Mouse (Mus musculus): ENCODE data around the gene Aox2.

Aox2 gene

DNA sequence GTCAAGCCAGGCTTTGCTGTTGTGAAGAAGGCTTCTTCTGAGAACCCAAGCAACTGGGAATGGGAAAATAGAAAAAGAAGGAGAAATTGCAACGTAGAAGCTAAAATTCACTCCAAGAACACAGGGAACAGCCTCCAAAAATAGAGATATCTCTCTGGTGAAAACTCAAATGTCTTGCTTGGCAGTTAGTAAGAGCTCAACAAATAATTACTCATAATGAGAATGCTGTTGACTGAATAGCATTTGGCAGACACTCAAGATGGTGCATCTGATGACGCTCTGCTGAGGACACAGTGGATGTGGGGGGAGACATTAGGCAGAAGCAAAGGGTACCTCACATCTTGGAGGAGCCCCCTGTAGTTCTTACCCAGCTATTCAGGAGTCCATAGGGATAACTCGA is 10.0 kb downstream of the Aox2 start:
- DNase-seq (ENCODE audit: low read depth, low spot score) = peak; percentile 54

DNA sequence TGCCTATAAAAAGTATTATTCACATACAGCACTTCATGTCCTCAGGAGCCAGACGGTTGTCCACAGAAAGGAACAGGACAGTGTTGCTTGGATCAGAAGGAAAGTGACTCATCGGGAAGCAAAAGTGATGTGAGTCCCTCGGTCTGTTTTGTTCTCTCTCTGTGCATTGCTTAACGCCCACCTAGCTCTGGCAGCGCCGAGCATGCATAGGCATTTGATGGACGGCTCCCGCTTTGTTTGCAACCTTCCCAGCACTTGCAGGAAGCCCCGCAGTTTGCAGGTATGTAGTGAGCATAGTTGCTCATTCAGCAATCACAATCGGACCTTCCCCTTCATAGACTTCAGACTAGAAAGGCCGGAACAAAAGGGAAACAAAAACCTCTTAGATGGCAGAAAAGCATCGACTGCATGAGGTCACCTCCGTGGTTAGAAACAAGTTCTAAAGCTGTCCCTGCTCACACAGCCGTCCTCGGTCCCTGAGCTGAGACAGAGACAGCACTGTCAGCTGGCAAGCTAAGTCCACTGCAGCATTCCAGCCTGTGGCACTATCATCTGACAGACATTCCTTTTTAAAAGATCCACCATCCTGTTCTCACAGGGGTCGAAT is 11.8 kb downstream of the Aox2 start:
- DNase-seq (ENCODE audit: low read depth, low spot score) = peak; percentile 69

GRCm38 (mm10) chr1:58291394-58292300 is 13.5 kb downstream of the Aox2 start:
- peak; percentile 58 for DNase-seq (ENCODE audit: low read depth, low spot score)

- no peak for DNase-seq (ENCODE audit: low read depth, low spot score)
Measured at GRCm38 (mm10) chr1:58294730-58295129, 16.6 kb downstream of the Aox2 start.

GRCm38 (mm10) chr1:58296278-58296677 is 18.2 kb downstream of the Aox2 start:
- peak; percentile 86 for DNase-seq (ENCODE audit: low read depth, low spot score)

DNA sequence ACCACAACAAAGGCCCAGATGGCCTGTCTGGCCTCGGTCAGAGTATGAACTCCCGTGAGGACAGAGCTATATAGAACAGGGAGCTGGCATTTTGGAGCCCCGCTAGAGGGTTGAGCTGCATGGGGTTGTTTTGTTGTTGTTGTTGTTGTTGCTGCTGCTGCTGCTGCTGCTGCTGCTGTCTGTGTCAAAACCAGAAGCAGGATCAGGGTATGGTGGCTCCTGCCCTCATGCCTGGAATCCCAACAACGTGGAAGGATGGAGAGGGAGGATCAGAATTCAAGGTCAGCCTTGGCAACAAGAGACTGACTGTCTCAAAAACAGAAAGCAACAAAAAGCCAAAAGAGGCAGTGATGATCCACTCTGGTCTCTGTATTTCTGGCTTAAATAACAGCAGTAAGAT is 18.7 kb downstream of the Aox2 start:
- DNase-seq (ENCODE audit: low read depth, low spot score) = no peak

GRCm38 (mm10) chr1:58298347-58298746 is 20.2 kb downstream of the Aox2 start:
- no peak for DNase-seq (ENCODE audit: low read depth, low spot score)

- no peak for DNase-seq (ENCODE audit: low read depth, low spot score)
Measured at GRCm38 (mm10) chr1:58301073-58301472, 22.9 kb downstream of the Aox2 start.

DNA sequence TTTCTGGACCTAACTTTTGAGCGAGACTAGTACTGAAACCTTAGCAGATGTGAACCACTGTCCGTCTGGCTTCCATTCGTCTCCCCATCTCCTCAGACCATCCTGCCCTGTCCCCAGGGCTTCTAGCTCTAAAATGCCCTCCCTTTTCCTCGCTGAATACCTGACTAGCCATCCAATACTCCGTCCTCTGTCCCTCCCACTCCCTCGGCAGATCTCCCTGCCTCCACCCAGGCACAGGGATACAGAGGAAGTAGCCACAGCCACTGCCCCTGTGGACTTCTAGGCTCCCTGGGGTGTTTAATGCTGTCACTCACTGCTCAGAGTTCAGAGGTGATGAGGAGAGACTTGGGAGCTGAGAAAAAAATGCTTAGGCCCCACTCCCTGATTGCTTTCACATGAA is 23.9 kb downstream of the Aox2 start:
- no peak for DNase-seq (ENCODE audit: low read depth, low spot score)

GRCm38 (mm10) chr1:58303009-58303408 is 24.9 kb downstream of the Aox2 start:
- no peak for DNase-seq (ENCODE audit: low read depth, low spot score)

DNA sequence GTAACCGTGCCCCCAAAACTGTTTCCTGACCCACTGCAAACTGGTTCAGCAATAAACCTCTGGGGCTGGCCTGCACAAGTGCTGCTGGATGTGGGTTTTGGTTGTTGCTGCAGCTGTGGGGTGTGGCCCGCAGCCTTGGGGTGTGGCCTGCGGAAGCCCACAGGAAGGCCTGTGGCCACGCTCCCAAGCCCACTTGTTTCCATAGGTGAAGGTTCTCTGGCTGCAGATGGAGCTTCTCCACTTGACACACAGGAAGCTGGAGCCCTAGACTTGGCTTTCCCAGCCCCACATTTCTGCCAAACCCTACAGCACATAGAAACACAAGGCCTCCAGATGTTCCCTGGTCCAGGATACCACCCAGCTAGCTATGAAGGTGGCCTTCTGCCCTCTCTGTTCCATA is 25.6 kb downstream of the Aox2 start:
- DNase-seq (ENCODE audit: low read depth, low spot score) = no peak

- no peak for DNase-seq (ENCODE audit: low read depth, low spot score)
Measured at GRCm38 (mm10) chr1:58304296-58304695, 26.2 kb downstream of the Aox2 start.

GRCm38 (mm10) chr1:58307181-58307580 is 29.1 kb downstream of the Aox2 start:
- DNase-seq (ENCODE audit: low read depth, low spot score) = no peak

DNA sequence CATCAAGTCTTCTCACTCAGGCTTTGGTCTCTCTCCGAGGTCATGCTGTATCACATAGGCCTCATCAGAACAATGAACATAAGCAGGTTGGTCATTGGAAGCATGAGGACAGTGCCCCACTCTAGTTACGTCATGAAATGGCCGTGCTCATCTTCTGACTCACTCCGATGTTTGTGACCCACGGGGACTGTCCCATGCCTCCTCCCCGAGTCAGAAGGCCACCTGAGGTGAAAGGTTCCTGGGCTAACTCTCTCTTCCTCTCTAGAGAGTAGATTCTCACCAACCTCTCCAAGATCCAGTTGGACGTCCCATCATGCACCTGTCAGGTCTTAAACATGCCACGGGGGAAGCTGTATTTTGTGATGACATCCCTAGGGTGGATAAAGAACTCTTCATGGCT is 30.5 kb downstream of the Aox2 start:
- no peak for DNase-seq (ENCODE audit: low read depth, low spot score)

- no peak for DNase-seq (ENCODE audit: low read depth, low spot score)
Measured at GRCm38 (mm10) chr1:58309853-58310252, 31.7 kb downstream of the Aox2 start.

DNA sequence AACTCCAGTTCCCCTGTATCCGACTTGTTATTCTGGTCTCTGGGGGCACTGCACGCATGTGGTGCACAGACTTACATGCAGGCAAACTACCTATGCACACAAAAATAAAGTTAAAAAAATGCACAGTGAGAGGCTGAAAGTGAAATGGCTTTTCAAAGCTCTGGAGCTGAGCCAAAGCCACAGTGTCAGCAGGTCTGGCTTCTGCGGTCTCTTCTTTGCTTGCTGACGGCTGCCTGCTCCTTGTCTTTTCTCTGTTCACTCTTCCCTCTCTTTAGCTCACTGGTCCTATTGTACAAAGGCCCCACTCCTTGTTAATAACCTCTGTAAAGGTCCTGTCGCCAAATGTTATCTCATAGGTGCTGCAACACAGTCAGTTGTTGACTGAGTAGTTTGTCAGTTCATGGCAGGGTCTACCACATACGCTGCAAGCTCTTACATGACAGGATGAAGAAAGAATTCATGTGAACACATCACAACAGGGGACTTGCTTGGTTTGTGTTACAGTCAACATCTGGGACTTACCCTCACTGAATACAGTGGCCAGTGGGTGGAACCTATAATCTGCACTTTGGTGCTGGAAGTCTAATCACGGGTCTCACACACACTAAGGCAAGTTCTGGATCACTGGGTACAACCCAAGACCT is 33.2 kb downstream of the Aox2 start:
- DNase-seq (ENCODE audit: low read depth, low spot score) = no peak

DNA sequence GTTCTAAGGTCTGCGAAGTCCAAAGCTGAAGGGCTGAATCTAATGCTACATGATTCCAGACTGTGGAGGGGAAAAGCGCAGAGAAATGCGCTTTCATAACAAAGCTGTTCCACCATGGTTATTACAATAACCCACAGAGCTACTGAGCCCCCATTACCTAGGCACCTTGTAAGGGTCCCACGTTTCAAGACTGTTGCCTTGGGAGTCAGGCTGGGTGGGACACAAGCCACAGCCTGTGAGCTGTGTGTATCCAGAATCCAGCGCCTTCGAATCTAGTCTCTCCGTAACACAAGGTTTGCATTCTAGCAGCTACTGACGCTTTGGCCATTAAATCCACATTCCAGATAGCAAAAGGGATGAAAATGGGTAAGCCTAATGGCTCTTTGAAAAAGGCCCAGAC is 35.0 kb downstream of the Aox2 start:
- DNase-seq (ENCODE audit: low read depth, low spot score) = no peak

DNA sequence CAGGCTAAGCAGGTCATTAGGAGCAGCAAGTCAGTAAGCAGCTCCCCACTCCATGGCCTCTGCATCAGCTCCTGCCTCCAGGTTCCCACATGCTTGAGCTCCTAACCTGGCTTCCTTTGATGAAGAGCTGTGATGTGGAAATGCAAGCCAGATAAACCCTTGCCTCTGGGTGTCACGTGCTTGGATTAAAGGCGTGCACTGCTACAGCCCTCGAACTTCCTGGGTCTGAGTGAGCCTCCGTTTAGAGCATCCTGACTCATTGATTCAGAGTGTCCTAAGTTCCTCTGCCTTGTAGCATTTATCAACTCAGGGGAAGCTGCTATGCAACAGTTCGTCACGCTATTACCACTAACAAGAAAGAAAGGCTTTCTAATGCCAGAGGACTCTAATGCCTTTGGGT is 37.4 kb downstream of the Aox2 start:
- DNase-seq (ENCODE audit: low read depth, low spot score) = no peak

GRCm38 (mm10) chr1:58333222-58333621 is 55.1 kb downstream of the Aox2 start:
- no peak for DNase-seq (ENCODE audit: low read depth, low spot score)

DNA sequence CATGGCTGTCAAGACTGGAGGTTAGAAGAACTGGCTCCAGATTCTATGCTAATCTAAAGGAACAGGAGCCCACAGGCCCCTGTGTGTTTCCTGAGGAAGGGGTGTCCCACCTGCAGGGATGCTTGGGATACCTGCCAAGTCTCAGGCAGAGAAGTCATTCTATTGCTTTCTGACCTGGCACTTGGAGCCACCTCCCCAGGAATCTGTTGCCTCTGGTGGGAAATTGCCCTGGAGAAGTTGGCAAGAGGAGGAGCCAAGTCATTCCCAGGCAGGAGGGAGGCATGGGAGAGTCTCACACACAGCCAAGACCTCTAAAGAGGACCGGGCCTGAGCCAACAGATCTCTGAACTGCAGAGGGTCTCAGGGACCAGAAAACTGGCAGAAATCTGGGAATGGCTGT is 61.8 kb downstream of the Aox2 start:
- no peak for DNase-seq (ENCODE audit: low read depth, low spot score)

DNA sequence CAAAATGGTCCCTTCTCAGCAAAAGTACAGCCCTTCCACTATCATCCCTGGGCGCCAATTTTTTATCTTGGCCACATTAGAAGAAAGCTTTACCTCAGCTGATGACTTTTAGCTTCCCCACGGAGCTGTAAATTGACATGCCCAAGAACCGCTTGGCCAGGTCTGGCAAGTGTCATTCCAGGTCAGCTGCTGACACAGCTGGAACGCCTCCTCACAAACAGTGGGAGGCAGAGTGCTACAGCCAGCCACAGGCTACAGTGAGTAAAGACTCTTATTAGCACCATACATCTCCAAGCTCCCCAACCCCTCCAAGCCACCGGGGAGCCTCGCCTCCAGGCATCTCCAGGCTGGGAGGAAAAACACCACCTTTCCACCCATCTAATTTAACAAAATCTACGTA is 63.5 kb downstream of the Aox2 start:
- DNase-seq (ENCODE audit: low read depth, low spot score) = peak; percentile 20

GRCm38 (mm10) chr1:58343861-58344260 is 65.7 kb downstream of the Aox2 start:
- no peak for DNase-seq (ENCODE audit: low read depth, low spot score)

GRCm38 (mm10) chr1:58344570-58344969 is 66.4 kb downstream of the Aox2 start:
- DNase-seq (ENCODE audit: low read depth, low spot score) = no peak

Data from brain, adult 2 months (tissue).